Mouse (Mus musculus) thymus, postnatal 0 days (tissue): ENCODE data around the gene Slc25a41. TPM values are rescaled to one million over a fixed set of nuclear protein-coding genes. Genes with fewer than 3 reads are reported as not detected.

Source experiments
- DNase-seq: peaks from one replicate; pipeline ENCODE4 v3.0.0-alpha.2; 2015; ENCODE audit warnings: low spot score
- polyA plus RNA-seq: library from polyadenylated mRNA; unstranded; fragments of >200 nt; fragmentation: Nextera tagmentation; extraction: Ambion mirVana; gene quantifications from 2 replicates; pipeline ENCODE4 v1.2.1, GENCODE M21; 2015

Slc25a41 gene
- 0.10 TPM in 1 of 2 replicates, not detected in the other for polyA plus RNA-seq

DNA sequence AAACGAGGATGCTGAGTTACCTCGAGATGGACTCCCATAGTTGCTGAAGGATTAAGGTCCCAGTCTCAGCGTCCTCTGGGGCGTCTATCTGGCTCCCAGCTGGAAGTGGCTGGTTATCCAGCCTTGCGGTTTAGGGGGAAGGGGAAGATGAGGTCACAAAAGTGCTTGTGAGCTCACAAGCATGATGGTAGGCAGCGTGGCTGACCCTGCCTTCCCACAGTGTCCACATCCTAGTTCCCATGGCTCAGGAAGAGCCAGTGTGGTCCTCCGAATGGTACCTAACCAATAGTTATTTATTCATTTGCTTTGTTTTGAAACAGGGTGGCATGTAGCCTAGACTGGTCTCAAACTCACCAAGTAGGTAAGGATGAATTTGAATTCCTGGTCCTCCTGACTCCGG is at the start of gene Slc25a41:
Slc25a41 (minus strand) TSS at position 101 of the 400 bp plus-strand sequence.
- no peak for DNase-seq

DNA sequence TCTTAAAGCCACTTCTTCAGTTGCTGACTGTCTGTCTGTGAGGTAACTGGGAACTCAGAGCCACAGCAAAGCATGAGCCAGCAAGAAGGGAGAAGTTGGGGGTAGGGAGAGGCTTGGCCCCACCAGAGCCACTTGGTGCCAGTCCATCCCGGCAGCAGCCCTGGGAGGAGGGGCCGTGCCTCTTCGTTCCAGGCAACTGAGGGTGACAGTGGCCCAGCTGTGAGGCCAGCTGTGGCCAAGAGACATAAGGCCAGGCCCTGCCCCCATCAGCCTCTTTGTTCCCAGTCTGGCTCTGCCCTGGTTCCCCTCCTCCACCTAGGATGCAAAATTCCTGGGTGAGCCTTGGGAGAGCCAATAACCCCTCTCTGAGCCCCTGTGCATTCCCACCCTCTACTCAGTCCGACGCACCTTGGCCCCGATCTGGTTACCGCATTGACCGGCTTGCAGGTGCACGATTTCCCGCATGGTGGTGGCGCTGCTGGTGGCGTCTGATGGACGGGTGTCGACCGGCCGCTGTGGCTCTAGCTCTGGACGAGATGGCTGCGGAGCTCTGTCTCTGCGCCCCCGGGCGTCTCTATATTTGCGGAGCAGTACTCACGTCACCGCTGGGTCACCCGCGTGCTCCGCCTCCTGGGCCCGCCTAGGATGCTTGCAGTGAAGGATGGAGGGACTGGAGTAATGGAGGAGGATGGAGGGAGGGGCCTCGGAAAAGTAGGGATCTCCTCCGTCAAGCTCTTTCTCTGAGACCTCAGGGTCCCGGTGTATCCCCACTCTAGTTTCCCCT is 45.8 kb upstream of the Slc25a41 start, which contains the start of gene Tubb4a:
Tubb4a (minus strand) TSS at position 734 of the 784 bp plus-strand sequence.
- no peak for DNase-seq

GRCm38 (mm10) chr17:57085970-57086757 is 44.7 kb upstream of the Slc25a41 start:
- DNase-seq, result no peak

GRCm38 (mm10) chr17:57082481-57082880 is 41.0 kb upstream of the Slc25a41 start:
- no peak for DNase-seq

- no peak for DNase-seq
These were observed 39.9 kb upstream of the Slc25a41 start for GRCm38 (mm10) chr17:57081234-57081842.

DNA sequence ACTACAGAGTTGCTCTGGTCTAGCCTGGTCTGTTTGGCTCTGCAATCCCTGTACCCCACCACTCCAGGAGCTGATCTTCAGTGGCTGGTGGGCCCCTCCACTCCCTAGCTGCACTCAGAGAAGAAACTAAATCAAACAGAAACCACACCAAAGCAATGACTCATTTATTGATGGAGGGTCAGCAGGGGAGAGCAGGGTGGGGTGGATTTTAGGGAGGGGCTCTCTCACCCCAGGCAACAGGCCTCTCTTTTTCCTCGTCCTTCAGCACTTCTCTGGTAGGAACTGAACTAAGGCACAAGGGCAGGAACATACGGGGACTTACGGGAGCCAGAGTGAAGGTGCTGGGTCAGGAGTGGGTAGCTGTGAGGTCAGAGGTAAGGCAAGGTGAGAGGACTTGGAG is 38.5 kb upstream of the Slc25a41 start:
- no peak for DNase-seq

- peak; percentile 93 for DNase-seq
These were observed 36.9 kb upstream of the Slc25a41 start, which contains the start of gene Dennd1c for GRCm38 (mm10) chr17:57078336-57078735. Dennd1c (minus strand) TSS chr17:57078514.

DNA sequence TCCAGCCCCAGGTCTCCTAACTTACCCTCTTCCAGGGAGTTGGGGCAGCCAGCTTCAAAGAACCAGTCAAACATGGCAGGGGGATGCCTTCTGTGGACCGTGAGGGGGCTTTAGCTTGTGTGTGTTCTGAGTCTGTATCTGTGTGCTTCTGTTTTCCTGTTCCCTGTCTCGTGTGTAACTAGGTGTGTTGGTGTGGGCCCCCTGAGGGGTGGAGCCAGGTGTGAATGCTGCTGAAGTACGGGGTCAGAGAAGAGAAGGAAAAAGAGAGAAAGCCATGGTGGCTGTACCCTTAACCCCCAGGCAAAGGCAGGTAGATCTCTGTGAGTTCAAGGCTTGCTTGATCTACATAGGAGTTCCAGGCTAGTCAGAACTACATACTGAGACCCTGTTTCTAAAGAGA is 35.5 kb upstream of the Slc25a41 start:
- peak; percentile 39 for DNase-seq

DNA sequence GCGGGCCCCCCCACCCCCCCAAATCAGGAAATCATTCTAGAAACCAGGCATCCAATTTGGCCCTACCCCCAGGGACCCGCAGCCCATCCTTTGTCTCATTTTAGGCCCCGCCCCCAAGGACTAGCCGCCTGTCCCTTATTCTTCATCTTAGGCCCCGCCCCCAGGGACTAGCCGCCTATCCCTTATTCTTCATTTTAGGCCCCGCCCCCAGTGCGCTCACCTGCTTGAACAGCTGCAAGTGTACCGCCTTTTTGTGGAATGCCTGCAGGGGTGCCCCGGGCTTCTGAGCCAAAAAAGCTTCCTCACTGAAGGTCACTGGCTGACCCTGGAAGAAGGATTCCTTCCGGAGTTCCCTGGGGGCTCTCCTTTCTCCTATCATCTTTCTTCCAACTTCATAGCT is 29.2 kb upstream of the Slc25a41 start:
- DNase-seq, result peak; percentile 81

GRCm38 (mm10) chr17:57070272-57070671 is 28.8 kb upstream of the Slc25a41 start:
- no peak for DNase-seq

DNA sequence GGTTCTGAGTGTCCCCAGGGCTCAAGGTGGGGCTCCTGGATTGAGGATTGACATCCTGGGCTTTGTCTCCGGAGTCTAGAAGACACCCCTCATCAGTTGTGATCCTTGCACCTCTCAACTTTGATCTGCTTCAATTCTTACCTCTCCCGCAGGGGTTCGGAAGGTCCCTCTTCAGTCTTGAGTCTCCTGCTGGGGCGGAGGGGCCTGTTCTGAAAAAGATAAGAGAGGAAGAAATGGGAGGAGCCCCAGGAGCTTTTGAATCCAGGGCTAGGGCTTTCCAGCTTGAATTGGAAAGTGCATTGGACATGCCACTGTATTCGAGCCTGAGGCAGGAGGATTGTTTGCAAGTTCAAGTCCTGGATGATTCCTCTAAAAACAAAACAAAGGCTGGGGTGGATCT is 25.5 kb upstream of the Slc25a41 start:
- no peak for DNase-seq

GRCm38 (mm10) chr17:57063031-57063430 is 21.6 kb upstream of the Slc25a41 start:
- DNase-seq, result no peak

GRCm38 (mm10) chr17:57062548-57062947 is 21.1 kb upstream of the Slc25a41 start:
- no peak for DNase-seq

DNA sequence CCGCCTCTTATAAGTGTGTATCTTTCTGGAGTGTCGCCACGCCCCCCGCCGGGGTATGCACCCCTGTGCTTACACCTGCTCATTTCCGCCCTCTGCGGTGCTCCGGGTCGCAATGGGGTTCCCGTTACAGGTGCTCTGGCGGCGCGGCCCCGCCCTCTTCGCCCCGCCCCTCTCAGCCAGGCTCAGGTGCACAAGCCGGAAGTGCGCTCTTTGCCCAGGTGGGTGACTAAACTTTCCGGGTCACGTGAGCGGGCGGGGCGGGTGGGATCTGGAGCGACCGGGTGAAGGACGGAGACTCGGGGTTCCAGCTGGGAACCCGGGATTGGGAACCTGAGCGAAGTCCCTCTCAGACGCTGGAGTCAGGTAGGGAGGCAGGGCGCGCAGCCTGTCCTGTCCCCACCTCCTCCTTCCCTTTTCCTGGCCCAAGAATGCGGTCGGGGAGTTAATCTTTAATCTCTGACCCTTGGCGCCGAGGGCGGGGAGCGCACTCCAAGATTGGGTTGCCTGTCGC is 20.6 kb upstream of the Slc25a41 start:
- DNase-seq, result peak; percentile 59

- DNase-seq, result peak; percentile 37
These were observed 19.6 kb upstream of the Slc25a41 start for GRCm38 (mm10) chr17:57061069-57061468.

DNA sequence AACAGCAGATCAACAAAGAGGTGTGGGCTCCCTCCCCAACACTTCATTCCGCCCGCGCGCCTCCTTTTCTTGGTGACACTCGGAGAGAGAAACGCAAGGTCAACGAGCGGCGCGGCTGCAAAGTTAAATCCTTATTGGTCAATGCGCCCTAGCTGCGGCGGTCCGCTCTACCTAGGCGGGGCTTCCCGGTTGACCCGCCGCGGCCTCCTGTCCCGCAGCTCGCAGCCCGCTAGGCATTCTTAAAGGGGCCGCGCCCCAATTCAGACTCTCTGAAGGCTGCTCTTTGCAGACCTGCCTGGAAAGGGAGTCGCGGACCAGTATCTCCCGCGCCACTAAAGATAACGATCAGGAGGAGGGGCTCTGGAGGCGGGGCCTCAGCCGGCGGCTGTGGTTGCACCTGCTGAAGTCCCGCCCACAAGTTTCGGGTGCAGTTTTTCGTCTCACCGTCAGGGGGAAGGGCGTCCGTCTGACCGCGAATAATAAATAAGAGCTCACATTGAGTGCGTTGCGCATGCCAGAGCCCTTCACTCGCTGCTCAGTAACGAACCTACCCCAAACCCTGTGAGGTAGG is 18.9 kb upstream of the Slc25a41 start:
- peak; percentile 96 for DNase-seq

DNA sequence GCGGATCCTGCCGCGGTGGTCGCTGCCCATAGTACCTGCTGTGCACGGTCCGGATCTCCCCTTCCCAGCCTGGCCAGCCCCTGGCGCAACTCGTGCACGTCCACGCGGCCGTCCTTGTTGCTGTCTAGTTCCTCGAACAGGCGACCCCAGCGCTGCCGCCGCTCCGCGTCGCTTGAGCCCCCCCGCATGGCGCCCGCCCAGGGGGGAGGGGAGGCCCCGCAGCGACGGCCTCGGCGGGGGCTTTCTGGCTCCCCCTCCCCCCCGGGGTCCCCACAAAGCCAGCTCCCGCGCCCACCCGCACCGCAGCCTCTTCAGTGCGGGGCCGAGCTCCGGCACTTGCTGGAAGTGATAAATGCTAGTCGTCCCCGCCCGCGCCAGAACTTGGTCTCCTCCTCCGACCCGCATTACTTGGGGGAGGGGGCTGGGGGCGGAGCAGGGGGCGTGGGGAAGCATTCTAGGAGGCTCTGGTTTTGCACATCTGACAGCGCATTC is 18.1 kb upstream of the Slc25a41 start, which contains the start of gene Slc25a23:
Slc25a23 (minus strand) TSS at position 378 of the 492 bp plus-strand sequence.
- peak; percentile 81 for DNase-seq

- DNase-seq, result no peak
These were observed 17.5 kb upstream of the Slc25a41 start, which contains the start of gene Crb3 for GRCm38 (mm10) chr17:57058891-57059485. Crb3 (plus strand) TSS chr17:57059105.

- DNase-seq, result no peak
These were observed 14.8 kb upstream of the Slc25a41 start for GRCm38 (mm10) chr17:57056246-57056645.

DNA sequence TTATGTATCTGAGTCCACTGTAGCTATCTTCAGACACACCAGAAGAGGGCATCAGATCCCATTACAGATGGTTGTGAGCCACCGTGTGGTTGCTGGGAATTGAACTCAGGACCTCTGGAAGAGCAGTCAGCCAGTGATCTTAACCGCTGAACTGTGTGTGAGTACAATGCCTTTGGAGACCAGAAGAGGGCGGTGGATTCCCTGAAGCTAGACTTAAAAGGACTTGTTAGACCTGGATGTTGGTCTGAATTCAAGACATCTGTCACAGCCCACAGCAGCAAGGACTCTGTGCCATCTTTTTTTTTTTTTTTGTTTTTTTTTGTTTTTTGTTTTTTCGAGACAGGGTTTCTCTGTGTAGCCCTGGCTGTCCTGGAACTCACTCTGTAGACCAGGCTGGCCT is 10.2 kb upstream of the Slc25a41 start:
- peak; percentile 59 for DNase-seq
